Comparison of ENCODE assay signal across 1 mouse cellular context in the genomic region with DNA sequence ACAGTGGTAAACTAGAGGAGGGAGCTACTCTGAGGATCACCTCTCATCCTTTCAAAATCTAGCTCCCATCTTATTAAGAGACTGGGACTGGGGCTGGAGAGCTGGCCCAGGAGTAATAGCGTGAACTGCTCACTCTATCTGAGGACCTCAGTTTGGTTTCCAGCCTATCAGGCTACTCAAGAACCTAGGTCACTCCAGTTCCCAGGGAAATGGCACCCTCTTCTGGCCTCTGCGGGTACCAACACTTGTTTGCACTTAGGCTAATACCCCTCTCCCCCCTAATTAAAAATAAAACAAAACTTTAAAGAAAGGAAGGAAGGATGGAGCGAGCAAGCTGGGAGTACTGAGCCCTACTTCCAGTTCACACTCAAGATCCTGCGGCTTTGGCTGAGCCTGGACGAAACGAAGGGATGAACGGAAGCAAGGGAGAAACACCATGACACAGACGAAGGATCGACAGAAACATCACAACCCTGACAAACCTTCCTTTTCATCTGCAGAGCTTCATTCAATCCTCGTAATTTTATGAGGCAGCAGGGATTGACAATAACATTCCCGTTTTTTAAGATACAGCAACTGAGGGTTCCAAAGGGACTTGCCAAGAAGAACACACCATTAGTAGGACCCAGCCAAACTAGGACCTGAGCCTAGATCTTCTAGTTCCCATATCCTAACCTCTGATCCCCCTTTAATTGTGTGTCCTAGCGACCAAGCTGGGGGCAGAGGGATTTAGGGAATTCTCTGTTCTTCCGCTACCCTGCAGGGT.
A peak's percentile ranks its signal among the peaks of the same experiment; 100 is the strongest.
TF ChIP-seq lines count a peak whose summit lies in the region.

No protein-coding gene starts in this region.

TF ChIP-seq in MEL, 35 proteins besides CTCF, POLR2A, EP300 and RAD21:
- TF ChIP-seq CHD2 (IDR thresholded peaks at IDR 0.05; ENCODE audit: low read length), result no peak
- no peak for TF ChIP-seq KAT2A (conservative IDR thresholded peaks at IDR 0.05; ENCODE audit: low read depth, low read length)
- TF ChIP-seq SIN3A (IDR thresholded peaks at IDR 0.05; ENCODE audit: low read length), result no peak
- TF ChIP-seq ZKSCAN1 (IDR thresholded peaks at IDR 0.05; ENCODE audit: low read depth, low read length), result no peak
- TF ChIP-seq MAZ (IDR thresholded peaks at IDR 0.05; ENCODE audit: low read depth, low read length), result no peak
- no peak for TF ChIP-seq MXI1 (IDR thresholded peaks at IDR 0.05; ENCODE audit: low read depth, low read length)
- peak; percentile 68; the same call in 1 of the 2 replicates for TF ChIP-seq CHD1 (IDR thresholded peaks at IDR 0.05; ENCODE audit: low read depth, low read length)
- TF ChIP-seq NELFE (IDR thresholded peaks at IDR 0.05; ENCODE audit: low read depth, low read length), result no peak
- TF ChIP-seq UBTF (IDR thresholded peaks at IDR 0.05; ENCODE audit: borderline replicate concordance, insufficient read depth, low read depth, low read length), result no peak
- no peak for TF ChIP-seq ZMIZ1 (IDR thresholded peaks at IDR 0.05; ENCODE audit: low read depth, low read length)
- TF ChIP-seq MAX (IDR thresholded peaks at IDR 0.05; ENCODE audit: low read length), result no peak
- no peak for TF ChIP-seq TBP (IDR thresholded peaks at IDR 0.05; ENCODE audit: low read depth, low read length)
- TF ChIP-seq GABPA (IDR thresholded peaks at IDR 0.05; ENCODE audit: low read depth, low read length), result no peak
- no peak for TF ChIP-seq ZNF384 (IDR thresholded peaks at IDR 0.05; ENCODE audit: low read depth, low read length)
- TF ChIP-seq USF1 (IDR thresholded peaks at IDR 0.05; ENCODE audit: low read depth, low read length), result no peak
- TF ChIP-seq MYB (IDR thresholded peaks at IDR 0.05; ENCODE audit: low read depth, low read length), result no peak
- TF ChIP-seq NRF1 (IDR thresholded peaks at IDR 0.05; ENCODE audit: insufficient read depth, low read depth, low read length, poor library complexity, severe bottlenecking), result no peak
- TF ChIP-seq E2F4 (IDR thresholded peaks at IDR 0.05; ENCODE audit: borderline replicate concordance, low read depth, low read length), result no peak
- TF ChIP-seq ZC3H11A (IDR thresholded peaks at IDR 0.05; ENCODE audit: low read depth, low read length), result peak; percentile 4; the same call in 1 of the 2 replicates
- TF ChIP-seq SMC3 (IDR thresholded peaks at IDR 0.05; ENCODE audit: low read depth, low read length), result peak; percentile 47
- TF ChIP-seq GATA1 (IDR thresholded peaks at IDR 0.05; ENCODE audit: low read depth, low read length), result 0 out of 2 replicates have a peak, but pooled peaks have one; percentile 29
- no peak for TF ChIP-seq POLR2AphosphoS5 (IDR thresholded peaks at IDR 0.05; ENCODE audit: borderline replicate concordance, low read depth, low read length)
- 0 out of 2 replicates have a peak, but pooled peaks have one; percentile 51 for TF ChIP-seq ETS1 (IDR thresholded peaks at IDR 0.05; ENCODE audit: low read depth, low read length)
- TF ChIP-seq BHLHE40 (IDR thresholded peaks at IDR 0.05; ENCODE audit: borderline replicate concordance, low read depth, low read length), result no peak
- TF ChIP-seq HCFC1 (IDR thresholded peaks at IDR 0.05; ENCODE audit: low read depth, low read length), result no peak
- no peak for TF ChIP-seq POLR2AphosphoS2 (IDR thresholded peaks at IDR 0.05; ENCODE audit: low read length)
- TF ChIP-seq JUND (IDR thresholded peaks at IDR 0.05; ENCODE audit: low read depth, low read length), result no peak
- TF ChIP-seq ELF1 (IDR thresholded peaks at IDR 0.05; ENCODE audit: low read depth, low read length), result no peak
- no peak for TF ChIP-seq TAL1 (IDR thresholded peaks at IDR 0.05; ENCODE audit: low read length)
- TF ChIP-seq MYC (IDR thresholded peaks at IDR 0.05; ENCODE audit: low read depth, low read length), result no peak
- TF ChIP-seq TCF12 (IDR thresholded peaks at IDR 0.05; ENCODE audit: low read depth, low read length), result 0 out of 2 replicates have a peak, but pooled peaks have one; percentile 28
- 0 out of 2 replicates have a peak, but pooled peaks have one; percentile 6 for TF ChIP-seq RCOR1 (IDR thresholded peaks at IDR 0.05; ENCODE audit: low read depth, low read length)
- TF ChIP-seq MAFK (IDR thresholded peaks at IDR 0.05; ENCODE audit: borderline replicate concordance, low read depth, low read length), result no peak
- no peak for TF ChIP-seq MEF2A (IDR thresholded peaks at IDR 0.05; ENCODE audit: extremely low read depth, insufficient replicate concordance, low read depth, low read length, poor library complexity, severe bottlenecking)
- TF ChIP-seq USF2 (IDR thresholded peaks at IDR 0.05; ENCODE audit: borderline replicate concordance in 1 of 2, insufficient read depth in 1 of 2, low read depth in 1 of 2, low read length in 2 of 2), result no peak
